Mouse (Mus musculus): ENCODE data around the gene Clybl. TPM values are rescaled to one million over a fixed set of nuclear protein-coding genes. Genes with fewer than 3 reads are reported as not detected.

Gene Clybl
- polyA plus RNA-seq, 1 experiment, result 30.9 TPM

DNA sequence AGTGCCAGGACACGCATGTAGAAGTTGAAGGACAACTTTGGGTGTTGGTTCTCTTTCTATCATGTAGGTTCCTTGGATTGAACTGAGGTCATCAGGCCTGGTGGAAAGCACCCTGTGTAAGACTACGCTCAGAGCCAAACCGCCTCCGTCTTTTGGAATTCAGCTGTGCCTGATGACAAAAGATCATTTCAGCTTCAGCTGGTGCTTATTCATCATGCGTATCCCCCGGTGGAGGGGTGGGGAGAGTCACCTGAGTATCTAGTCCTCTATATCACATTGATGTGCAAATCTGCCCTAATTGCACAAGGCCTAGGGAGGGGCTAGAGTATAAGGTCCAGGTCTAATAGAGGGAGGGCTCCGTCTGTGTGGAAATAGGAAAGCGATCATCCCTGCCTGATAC is 95.6 kb downstream of the Clybl start:
- Histone ChIP-seq H3K27me3 (ENCODE audit: control insufficient read depth, insufficient read depth, insufficient read length) (peaks cover 3% of the 10 kb centered on the region), H3K4me3 (no peak overlapping the region), H3ac (ENCODE audit: control insufficient read depth, insufficient read length) (no peak overlapping the region), H3K4me2 (ENCODE audit: low read depth) (no peak overlapping the region), H3K36me3 (ENCODE audit: control insufficient read depth, insufficient read depth) (no peaks in the 10 kb centered on the region), H3K79me2 (ENCODE audit: control insufficient read depth, insufficient read depth) (no peaks in the 10 kb centered on the region)
- TF ChIP-seq E2F4 (IDR thresholded peaks at IDR 0.05; ENCODE audit: insufficient read depth), result no peak
- TF ChIP-seq TCF3 (IDR thresholded peaks at IDR 0.05; ENCODE audit: insufficient read length, low read depth), result no peak
- TF ChIP-seq MAX (IDR thresholded peaks at IDR 0.05; ENCODE audit: low read depth), result no peak
- no peak for TF ChIP-seq REST (IDR thresholded peaks at IDR 0.05; ENCODE audit: insufficient read depth, insufficient read length)
- TF ChIP-seq CEBPB (IDR thresholded peaks at IDR 0.05; ENCODE audit: insufficient read depth, poor library complexity, severe bottlenecking), result no peak
- no peak for TF ChIP-seq TCF12 (IDR thresholded peaks at IDR 0.05; ENCODE audit: insufficient read depth, poor library complexity, severe bottlenecking)
- TF ChIP-seq MYOG (IDR thresholded peaks at IDR 0.05; ENCODE audit: control insufficient read depth in 1 of 3, insufficient read depth in 1 of 3, insufficient read length in 2 of 3, low read depth in 2 of 3), result no peak
- no peak for TF ChIP-seq POLR2A (IDR thresholded peaks at IDR 0.05; ENCODE audit: insufficient read length, low read depth)
- TF ChIP-seq SRF (IDR thresholded peaks at IDR 0.05; ENCODE audit: control insufficient read depth, insufficient read length, low read depth), result no peak
- no peak for TF ChIP-seq POLR2AphosphoS2 (IDR thresholded peaks at IDR 0.05; ENCODE audit: insufficient read length, low read depth)
- no peak for TF ChIP-seq USF1 (IDR thresholded peaks at IDR 0.05; ENCODE audit: low read depth)

DNA sequence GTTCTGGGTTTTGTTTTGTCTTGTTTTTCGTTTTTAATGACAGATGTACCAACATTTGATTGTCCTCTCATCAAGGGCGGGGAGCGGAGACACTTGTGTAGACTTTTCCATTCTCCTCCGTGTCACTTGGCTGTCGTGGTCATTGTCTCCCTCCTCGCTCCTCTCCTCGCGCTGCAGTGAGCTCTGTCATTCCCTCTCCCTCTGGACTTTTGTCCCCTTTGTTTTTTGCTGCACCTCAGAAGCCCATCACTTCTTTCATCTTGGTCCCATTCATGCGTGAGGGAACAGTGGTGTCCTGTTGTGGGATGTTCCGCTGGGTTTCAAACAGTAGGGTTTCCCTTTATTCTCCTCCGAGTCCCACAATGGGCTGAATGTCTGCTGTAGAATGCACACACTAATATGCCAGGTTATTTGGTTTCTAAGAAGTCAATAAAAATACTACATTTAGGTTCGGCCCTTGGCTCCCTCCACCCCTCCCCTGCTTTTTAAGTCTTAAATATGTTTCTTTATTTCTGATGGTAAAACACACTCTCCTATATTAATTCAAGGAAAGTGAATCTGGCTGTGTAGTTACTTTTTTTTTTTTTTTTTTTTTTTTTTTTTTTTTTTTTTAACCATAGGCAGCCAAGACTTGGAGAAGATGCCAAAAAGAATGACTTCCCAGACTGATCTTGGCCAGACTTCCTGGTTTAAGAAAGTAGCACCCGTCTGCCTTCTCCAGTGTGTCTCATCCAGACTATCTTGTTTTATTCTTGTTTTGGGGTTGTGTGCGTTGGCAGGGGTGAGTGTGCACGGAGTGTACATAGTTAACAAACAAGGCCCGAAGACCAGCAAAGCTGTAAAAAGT is 98.2 kb downstream of the Clybl start:
- H3K79me2 ChIP-seq (ENCODE audit: control insufficient read depth, insufficient read depth), result no peaks in the 10 kb centered on the region
- peaks cover 3% of the 10 kb centered on the region for H3K27me3 ChIP-seq (ENCODE audit: control insufficient read depth, insufficient read depth, insufficient read length)
- TF ChIP-seq CEBPB (IDR thresholded peaks at IDR 0.05; ENCODE audit: insufficient read depth, poor library complexity, severe bottlenecking) (no peak), POLR2AphosphoS2 (IDR thresholded peaks at IDR 0.05; ENCODE audit: insufficient read length, low read depth) (no peak), REST (IDR thresholded peaks at IDR 0.05; ENCODE audit: insufficient read depth, insufficient read length) (no peak), MAX (IDR thresholded peaks at IDR 0.05; ENCODE audit: low read depth) (no peak), USF1 (IDR thresholded peaks at IDR 0.05; ENCODE audit: low read depth) (no peak), POLR2A (IDR thresholded peaks at IDR 0.05; ENCODE audit: insufficient read length, low read depth) (no peak), MYOD1 (IDR thresholded peaks at IDR 0.05; ENCODE audit: control insufficient read depth in 1 of 3, insufficient read length in 2 of 3, low read depth in 2 of 3) (no peak), E2F4 (IDR thresholded peaks at IDR 0.05; ENCODE audit: insufficient read depth) (no peak), TCF3 (IDR thresholded peaks at IDR 0.05; ENCODE audit: insufficient read length, low read depth) (no peak), TCF12 (IDR thresholded peaks at IDR 0.05; ENCODE audit: insufficient read depth, poor library complexity, severe bottlenecking) (no peak), SRF (IDR thresholded peaks at IDR 0.05; ENCODE audit: control insufficient read depth, insufficient read length, low read depth) (no peak), MYOG (IDR thresholded peaks at IDR 0.05; ENCODE audit: control insufficient read depth in 1 of 3, insufficient read depth in 1 of 3, insufficient read length in 2 of 3, low read depth in 2 of 3) (no peak)
- H3K36me3 ChIP-seq (ENCODE audit: control insufficient read depth, insufficient read depth), result no peaks in the 10 kb centered on the region
- no peak overlapping the region for H3ac ChIP-seq (ENCODE audit: control insufficient read depth, insufficient read length)
- no peak overlapping the region for H3K4me3 ChIP-seq
- no peak overlapping the region for H3K4me2 ChIP-seq (ENCODE audit: low read depth)

DNA sequence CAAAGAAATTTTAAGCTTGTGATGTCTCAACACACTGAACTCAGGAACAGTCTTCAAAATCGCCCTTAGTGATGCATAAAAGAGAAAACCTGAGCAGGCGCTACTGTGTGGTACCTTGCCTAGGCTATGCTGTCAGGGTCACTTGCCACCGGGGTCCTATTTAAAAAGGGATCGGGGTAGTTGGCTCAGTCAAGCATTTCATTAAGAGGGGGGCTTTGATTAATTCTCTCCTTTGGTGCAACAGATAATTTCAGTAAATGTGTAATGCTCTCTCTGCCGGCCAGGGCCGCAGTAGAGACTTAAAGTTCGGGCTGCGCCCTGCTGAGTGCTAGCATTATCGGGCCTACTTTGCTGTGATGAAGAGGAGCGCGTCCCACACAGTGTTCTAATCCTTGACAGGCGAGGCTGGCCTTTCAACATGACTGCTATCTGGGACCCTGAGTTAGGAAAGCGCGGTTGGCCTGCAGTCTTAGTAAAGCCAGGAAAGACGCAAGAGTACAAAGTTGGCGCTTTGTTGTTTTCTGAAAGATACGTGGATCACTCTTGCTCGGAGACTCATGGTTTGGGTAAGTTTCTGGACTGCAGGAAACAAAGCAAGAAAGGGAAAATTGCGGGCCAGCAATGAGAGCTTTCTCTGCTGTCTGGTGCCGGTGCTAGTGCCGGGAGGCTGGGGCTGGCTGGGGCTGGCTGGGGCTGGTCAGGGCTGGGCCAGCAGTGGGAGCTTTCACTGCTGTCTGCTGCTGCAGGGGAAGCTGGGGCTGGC is 99.0 kb downstream of the Clybl start:
- no peak overlapping the region for H3ac ChIP-seq (ENCODE audit: control insufficient read depth, insufficient read length)
- H3K4me3 ChIP-seq, result no peak overlapping the region
- H3K27me3 ChIP-seq (ENCODE audit: control insufficient read depth, insufficient read depth, insufficient read length), result peaks cover 3% of the 10 kb centered on the region
- H3K36me3 ChIP-seq (ENCODE audit: control insufficient read depth, insufficient read depth), result no peaks in the 10 kb centered on the region
- TF ChIP-seq POLR2AphosphoS2 (IDR thresholded peaks at IDR 0.05; ENCODE audit: insufficient read length, low read depth) (no peak), CEBPB (IDR thresholded peaks at IDR 0.05; ENCODE audit: insufficient read depth, poor library complexity, severe bottlenecking) (no peak), MYOG (IDR thresholded peaks at IDR 0.05; ENCODE audit: control insufficient read depth in 1 of 3, insufficient read depth in 1 of 3, insufficient read length in 2 of 3, low read depth in 2 of 3) (no peak), POLR2A (IDR thresholded peaks at IDR 0.05; ENCODE audit: insufficient read length, low read depth) (no peak), TCF12 (IDR thresholded peaks at IDR 0.05; ENCODE audit: insufficient read depth, poor library complexity, severe bottlenecking) (no peak), REST (IDR thresholded peaks at IDR 0.05; ENCODE audit: insufficient read depth, insufficient read length) (no peak), MAX (IDR thresholded peaks at IDR 0.05; ENCODE audit: low read depth) (no peak)
- H3K79me2 ChIP-seq (ENCODE audit: control insufficient read depth, insufficient read depth), result no peaks in the 10 kb centered on the region
- no peak overlapping the region for H3K4me2 ChIP-seq (ENCODE audit: low read depth)

DNA sequence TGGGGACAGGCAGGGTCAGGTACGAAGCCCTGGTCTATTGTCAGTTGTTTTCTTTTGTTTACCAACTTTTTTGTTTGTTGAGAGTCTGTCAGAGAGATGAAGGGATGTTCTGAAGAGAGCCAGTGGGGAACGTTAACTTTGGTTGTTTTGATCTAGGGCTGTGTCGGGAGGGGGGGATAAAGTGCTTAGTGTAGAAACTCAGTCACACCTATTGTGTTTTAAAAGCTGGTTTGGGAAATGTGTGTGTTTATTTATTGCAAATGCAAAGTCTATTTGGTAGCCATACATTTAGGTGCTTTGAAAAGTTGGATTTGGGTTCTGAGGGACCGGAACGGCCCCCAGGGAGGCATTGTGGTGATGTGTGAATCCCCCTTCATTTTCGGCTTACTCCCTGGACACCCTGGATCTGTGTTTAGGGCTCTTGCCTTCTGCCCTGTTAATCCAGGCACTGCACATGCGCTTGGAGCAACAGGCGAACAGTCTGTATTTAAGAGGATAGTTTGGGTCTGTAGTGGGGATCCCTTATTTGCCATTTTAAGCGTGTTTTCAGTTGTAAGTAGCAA is 99.6 kb downstream of the Clybl start:
- Histone ChIP-seq H3ac (ENCODE audit: control insufficient read depth, insufficient read length) (no peak overlapping the region), H3K36me3 (ENCODE audit: control insufficient read depth, insufficient read depth) (no peaks in the 10 kb centered on the region), H3K4me2 (ENCODE audit: low read depth) (no peak overlapping the region), H3K79me2 (ENCODE audit: control insufficient read depth, insufficient read depth) (no peaks in the 10 kb centered on the region), H3K27me3 (ENCODE audit: control insufficient read depth, insufficient read depth, insufficient read length) (peaks cover 3% of the 10 kb centered on the region), H3K4me3 (no peak overlapping the region)
- TF ChIP-seq TCF12 (IDR thresholded peaks at IDR 0.05; ENCODE audit: insufficient read depth, poor library complexity, severe bottlenecking) (no peak), TCF3 (IDR thresholded peaks at IDR 0.05; ENCODE audit: insufficient read length, low read depth) (no peak), POLR2AphosphoS2 (IDR thresholded peaks at IDR 0.05; ENCODE audit: insufficient read length, low read depth) (no peak), CEBPB (IDR thresholded peaks at IDR 0.05; ENCODE audit: insufficient read depth, poor library complexity, severe bottlenecking) (no peak), E2F4 (IDR thresholded peaks at IDR 0.05; ENCODE audit: insufficient read depth) (no peak), POLR2A (IDR thresholded peaks at IDR 0.05; ENCODE audit: insufficient read length, low read depth) (no peak), SRF (IDR thresholded peaks at IDR 0.05; ENCODE audit: control insufficient read depth, insufficient read length, low read depth) (no peak), REST (IDR thresholded peaks at IDR 0.05; ENCODE audit: insufficient read depth, insufficient read length) (no peak), USF1 (IDR thresholded peaks at IDR 0.05; ENCODE audit: low read depth) (no peak), MYOD1 (IDR thresholded peaks at IDR 0.05; ENCODE audit: control insufficient read depth in 1 of 3, insufficient read length in 2 of 3, low read depth in 2 of 3) (no peak), MYOG (IDR thresholded peaks at IDR 0.05; ENCODE audit: control insufficient read depth in 1 of 3, insufficient read depth in 1 of 3, insufficient read length in 2 of 3, low read depth in 2 of 3) (no peak), MAX (IDR thresholded peaks at IDR 0.05; ENCODE audit: low read depth) (no peak)
